Mouse (Mus musculus): ENCODE measurements around the gene Cd47. TPM values are rescaled to one million over a fixed set of nuclear protein-coding genes. Genes with fewer than 3 reads are reported as not detected.

The Cd47 gene
- total and polyA plus RNA-seq, 3 experiments: 102 to 277 (median 142) TPM

DNA sequence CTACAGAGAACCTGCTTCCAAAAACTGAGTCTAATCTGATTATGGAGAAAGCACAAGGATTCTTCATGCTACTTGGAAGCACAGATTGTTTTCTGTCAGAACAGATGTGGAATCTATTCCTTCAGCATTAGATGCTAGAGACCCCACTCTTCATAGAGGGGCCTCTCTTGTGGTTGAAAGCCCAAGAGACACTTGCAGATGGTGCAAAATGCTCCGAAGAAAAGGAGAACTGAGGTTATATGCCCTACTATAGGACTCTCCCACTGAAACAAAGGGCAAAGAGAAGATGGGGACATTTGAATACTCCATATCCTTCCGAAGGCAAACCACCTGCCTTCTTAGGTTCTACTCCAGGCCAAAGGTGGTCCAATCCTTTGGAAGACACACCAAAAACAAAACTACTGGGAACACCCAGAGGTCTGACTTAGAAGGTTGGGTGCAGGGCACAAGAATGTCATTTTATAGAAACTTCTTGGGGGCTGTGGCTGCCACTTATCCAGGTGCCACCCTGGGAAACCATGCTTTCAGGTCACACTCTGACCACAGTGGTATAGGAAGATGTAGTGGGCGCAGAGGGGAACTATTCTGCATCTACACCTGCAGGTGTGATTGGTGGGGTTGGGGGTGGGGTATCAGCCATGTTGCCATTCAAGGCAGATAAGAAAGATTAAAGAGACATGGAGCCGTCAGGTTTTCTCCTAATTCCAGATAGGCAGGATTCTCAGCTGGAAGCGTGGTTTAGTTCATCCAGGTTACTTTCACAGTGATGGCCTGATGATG, 47.1 kb downstream of the Cd47 start:
- Histone ChIP-seq H3K4me3 (replicated peaks in 1 of 3; ENCODE audit: low read depth in 2 of 3, low read length in 2 of 3, poor library complexity in 1 of 3) (peak overlapping the region in 1 of 3 experiments; percentile 18), H3K9me3 (replicated peaks; ENCODE audit: low read length) (no peaks in the 10 kb centered on the region), H3K4me1 (ENCODE audit: control insufficient read depth in 1 of 2, insufficient read depth in 2 of 2) (peaks cover 17 to 37% of the 10 kb centered on the region in 2 experiments), H3K36me3 (replicated peaks in 1 of 2; ENCODE audit: control insufficient read depth in 1 of 2, insufficient read depth in 1 of 2, low read length in 1 of 2) (no peaks in the 10 kb centered on the region), H3K27ac (ENCODE audit: insufficient read depth, low read depth) (no peak overlapping the region), H3K4me2 (ENCODE audit: insufficient read depth, low read depth, poor library complexity, severe bottlenecking) (peak overlapping the region; percentile 48), H3K27me3 (replicated peaks) (no peaks in the 10 kb centered on the region), H3K9ac (ENCODE audit: insufficient read depth, low read depth) (no peak overlapping the region), H3K79me2 (replicated peaks; ENCODE audit: control insufficient read depth, extremely low read depth, insufficient read depth, poor library complexity, severe bottlenecking) (no peaks in the 10 kb centered on the region)
- peak; percentile 46 for DNase-seq (ENCODE audit: extremely low read depth)
- dilution Hi-C loops (cut with MboI; ENCODE audit: extremely low pct_ligation_motif_present, extremely low pct_unique_long_range_greater_than_20kb, low sequenced_read_pairs): no loop called here
- in situ Hi-C loops (cut with MboI; ENCODE audit: low pct_ligation_motif_present, low pct_unique_long_range_greater_than_20kb, low sequenced_read_pairs): no loop called here
- no peak for TF ChIP-seq MAZ (IDR thresholded peaks at IDR 0.05; ENCODE audit: low read depth, low read length)
- TF ChIP-seq TCF12 (IDR thresholded peaks at IDR 0.05; ENCODE audit: low read depth, low read length): peak; percentile 24; the same call in 1 of the 2 replicates
- TF ChIP-seq IRF4 (IDR thresholded peaks at IDR 0.05; ENCODE audit: low read depth, low read length): peak; percentile 13; the same call in 1 of the 2 replicates
- no peak for TF ChIP-seq ZKSCAN1 (IDR thresholded peaks at IDR 0.05; ENCODE audit: borderline replicate concordance, low read depth, low read length)

DNA sequence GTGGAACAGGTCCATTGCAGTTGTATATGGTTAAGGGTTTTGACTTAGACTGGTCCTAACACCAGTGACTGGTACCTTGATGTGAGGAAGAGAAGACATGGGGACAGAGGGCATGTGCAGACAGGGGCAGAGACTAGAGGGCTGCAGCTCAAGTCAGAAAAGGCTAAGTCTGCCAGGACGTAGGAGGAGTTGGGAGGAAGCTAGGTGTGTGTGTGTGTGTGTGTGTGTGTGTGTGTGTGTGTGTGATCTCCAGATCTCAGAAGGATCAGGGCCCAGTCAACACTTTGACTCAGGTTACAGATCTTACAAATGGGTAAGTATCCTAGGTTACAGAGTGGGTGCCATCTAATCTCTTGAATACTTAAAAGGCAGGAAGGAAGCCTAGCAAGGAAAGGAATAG, 48.3 kb downstream of the Cd47 start:
- Histone ChIP-seq H3K4me1 (ENCODE audit: control insufficient read depth in 1 of 2, insufficient read depth in 2 of 2) (peaks cover 23 to 50% of the 10 kb centered on the region in 2 experiments), H3K4me3 (replicated peaks in 1 of 3; ENCODE audit: low read depth in 2 of 3, low read length in 2 of 3, poor library complexity in 1 of 3) (no peak overlapping the region)
- DNase-seq (ENCODE audit: extremely low read depth): no peak

DNA sequence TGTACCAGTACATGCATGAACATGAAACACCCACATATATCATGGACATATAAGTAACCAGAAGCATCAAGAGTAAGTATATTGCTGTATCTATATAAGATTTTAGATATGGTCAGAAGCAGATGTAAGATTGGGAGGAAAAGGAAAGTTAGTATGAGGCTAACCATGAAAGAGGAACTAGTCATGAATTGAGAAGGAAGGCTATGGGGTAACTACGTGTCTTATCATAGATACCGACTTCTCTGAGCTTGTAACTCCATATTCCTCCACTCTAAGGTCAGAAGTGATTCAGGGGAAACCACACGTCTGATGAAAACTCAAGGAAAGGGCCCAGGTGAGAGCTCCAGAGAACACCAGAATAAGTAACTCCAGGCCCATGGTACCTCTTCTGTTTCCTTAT, 52.6 kb downstream of the Cd47 start:
- in situ Hi-C loops (cut with MboI; ENCODE audit: low pct_ligation_motif_present, low pct_unique_long_range_greater_than_20kb, low sequenced_read_pairs): no loop called here
- TF ChIP-seq ELF1 (IDR thresholded peaks at IDR 0.05; ENCODE audit: low read depth, low read length) (no peak), NRF1 (IDR thresholded peaks at IDR 0.05; ENCODE audit: low read depth, low read length) (no peak), MAFK (IDR thresholded peaks at IDR 0.05; ENCODE audit: insufficient replicate concordance, low read length) (no peak), SMC3 (IDR thresholded peaks at IDR 0.05; ENCODE audit: low read depth, low read length) (no peak)
- H3K4me3 ChIP-seq (replicated peaks in 1 of 3; ENCODE audit: low read depth in 2 of 3, low read length in 2 of 3, poor library complexity in 1 of 3): no peak overlapping the region
- dilution Hi-C loops (cut with MboI; ENCODE audit: extremely low pct_ligation_motif_present, extremely low pct_unique_long_range_greater_than_20kb, low sequenced_read_pairs): no loop called here
- H3K27ac ChIP-seq (ENCODE audit: insufficient read depth, low read depth): no peak overlapping the region
- peaks cover 17 to 41% of the 10 kb centered on the region in 2 experiments for H3K4me1 ChIP-seq (ENCODE audit: control insufficient read depth in 1 of 2, insufficient read depth in 2 of 2)
- no peak overlapping the region for H3K9ac ChIP-seq (ENCODE audit: insufficient read depth, low read depth)
- no peaks in the 10 kb centered on the region for H3K9me3 ChIP-seq (replicated peaks; ENCODE audit: low read length)
- peaks cover 19% of the 10 kb centered on the region for H3K79me2 ChIP-seq (replicated peaks; ENCODE audit: control insufficient read depth, extremely low read depth, insufficient read depth, poor library complexity, severe bottlenecking)
- no peaks in the 10 kb centered on the region for H3K27me3 ChIP-seq (replicated peaks)
- H3K4me2 ChIP-seq (ENCODE audit: insufficient read depth, low read depth, poor library complexity, severe bottlenecking): no peak overlapping the region
- peak; percentile 17 for DNase-seq (ENCODE audit: extremely low read depth)
- H3K36me3 ChIP-seq (replicated peaks in 1 of 2; ENCODE audit: control insufficient read depth in 1 of 2, insufficient read depth in 1 of 2, low read length in 1 of 2): no peaks in the 10 kb centered on the region

More for the DNA sequence above, 48.3 kb downstream of the Cd47 start:
- H3K9me3 ChIP-seq (replicated peaks; ENCODE audit: low read length): no peaks in the 10 kb centered on the region
- H3K9ac ChIP-seq (ENCODE audit: insufficient read depth, low read depth): no peak overlapping the region
- no peak overlapping the region for H3K27ac ChIP-seq (ENCODE audit: insufficient read depth, low read depth)
- in situ Hi-C loops (cut with MboI; ENCODE audit: low pct_ligation_motif_present, low pct_unique_long_range_greater_than_20kb, low sequenced_read_pairs): no loop called here
- H3K79me2 ChIP-seq (replicated peaks; ENCODE audit: control insufficient read depth, extremely low read depth, insufficient read depth, poor library complexity, severe bottlenecking): no peaks in the 10 kb centered on the region
- H3K27me3 ChIP-seq (replicated peaks): no peaks in the 10 kb centered on the region
- H3K36me3 ChIP-seq (replicated peaks in 1 of 2; ENCODE audit: control insufficient read depth in 1 of 2, insufficient read depth in 1 of 2, low read length in 1 of 2): no peaks in the 10 kb centered on the region
- no peak overlapping the region for H3K4me2 ChIP-seq (ENCODE audit: insufficient read depth, low read depth, poor library complexity, severe bottlenecking)
- dilution Hi-C loops (cut with MboI; ENCODE audit: extremely low pct_ligation_motif_present, extremely low pct_unique_long_range_greater_than_20kb, low sequenced_read_pairs): no loop called here
- TF ChIP-seq JUND (conservative IDR thresholded peaks at IDR 0.05; ENCODE audit: low read depth, low read length) (no peak), MAX (IDR thresholded peaks at IDR 0.05; ENCODE audit: low read length) (no peak), BHLHE40 (IDR thresholded peaks at IDR 0.05; ENCODE audit: low read depth, low read length) (no peak), SIN3A (IDR thresholded peaks at IDR 0.05; ENCODE audit: low read length) (no peak)
